Mouse (Mus musculus): ENCODE measurements around the gene Gatb.

The Gatb gene

DNA sequence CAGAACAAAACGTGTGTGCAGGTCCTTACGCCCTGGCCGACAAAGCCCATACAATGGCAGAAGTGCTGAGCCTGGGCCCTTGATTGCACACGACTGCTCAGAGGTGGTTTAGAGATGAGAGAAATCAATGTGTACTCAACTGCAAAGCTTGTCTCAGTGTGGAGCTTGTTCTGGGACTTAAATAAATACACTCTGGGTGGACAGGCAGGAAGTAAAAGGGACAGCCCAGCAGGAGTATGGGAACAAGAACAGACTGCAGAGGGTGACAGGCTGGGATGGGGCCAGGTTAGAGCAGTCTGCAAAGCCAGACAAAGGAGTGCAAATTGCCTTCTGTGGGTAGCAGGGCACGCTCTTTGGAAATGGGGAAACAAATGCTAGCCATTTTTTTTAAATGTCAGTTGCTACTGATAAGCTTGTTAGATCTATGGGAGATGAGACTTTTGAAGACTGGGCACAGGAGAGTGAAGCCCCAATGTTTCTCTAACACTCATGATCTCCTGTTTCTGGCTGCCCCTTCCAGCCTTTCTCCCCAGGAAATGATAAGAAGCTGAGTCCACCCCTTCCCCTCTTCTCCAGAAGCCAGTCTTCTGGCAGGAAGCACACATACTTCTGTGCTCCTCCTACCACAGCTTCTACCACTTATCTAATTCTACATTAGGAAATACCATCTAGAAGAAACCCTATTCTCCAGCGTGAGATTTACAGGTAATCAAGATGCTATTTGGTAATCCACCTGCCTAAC, 129.4 kb downstream of the Gatb start:
- DNase-seq (ENCODE audit: low read depth, low spot score) = no peak
